Mouse (Mus musculus) retina, postnatal 7 days (tissue): ENCODE results near the gene Szrd1.

Source experiments
- DNase-seq: peaks from one replicate; pipeline ENCODE4 v3.0.0-alpha.2; 2012; ENCODE audit warnings: low read depth, low spot score

Szrd1 gene

DNA sequence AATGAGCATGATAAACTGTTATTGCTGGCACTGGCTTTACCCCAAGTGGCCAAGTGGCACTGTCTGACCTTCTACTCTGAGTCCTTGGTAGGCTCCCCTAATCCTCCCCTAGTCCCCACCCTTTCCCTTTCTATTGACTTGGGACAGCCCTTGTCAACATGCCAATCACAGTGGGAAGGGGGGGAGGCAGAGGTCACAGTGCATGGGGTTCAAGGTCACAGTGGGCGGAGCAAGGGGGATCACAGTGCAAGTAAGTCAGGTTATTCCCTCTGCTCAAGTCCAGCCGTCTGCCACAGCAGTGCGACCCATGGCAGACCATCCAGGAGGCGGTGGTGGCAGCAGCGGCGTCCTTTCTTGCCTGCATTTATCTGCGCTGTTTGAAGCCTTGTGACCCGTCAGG, 24.2 kb downstream of the Szrd1 start:
- peak; percentile 31 for DNase-seq

DNA sequence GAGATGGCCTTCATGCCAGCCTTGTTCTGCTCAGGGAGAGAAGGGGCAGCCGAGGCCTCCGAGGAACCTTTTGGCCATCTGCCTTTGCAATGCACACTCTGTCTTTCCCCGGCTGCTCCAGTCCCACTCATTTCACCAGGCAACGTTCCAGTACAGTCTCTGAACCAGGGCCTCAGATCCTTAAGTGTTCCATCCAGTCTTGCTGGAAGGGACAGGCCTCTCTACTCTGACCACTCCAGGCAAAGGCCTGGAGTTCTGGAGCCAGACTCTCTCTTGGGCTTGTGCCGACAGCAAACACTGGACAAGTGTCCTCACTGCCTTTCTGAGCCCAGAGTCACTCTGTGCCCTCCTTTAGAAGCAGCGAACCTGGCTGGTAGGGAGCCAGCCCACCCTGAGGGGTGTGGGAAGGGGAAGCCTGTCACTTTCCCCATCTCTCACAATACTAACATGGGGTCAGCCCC, 25.0 kb downstream of the Szrd1 start:
- DNase-seq: no peak

DNA sequence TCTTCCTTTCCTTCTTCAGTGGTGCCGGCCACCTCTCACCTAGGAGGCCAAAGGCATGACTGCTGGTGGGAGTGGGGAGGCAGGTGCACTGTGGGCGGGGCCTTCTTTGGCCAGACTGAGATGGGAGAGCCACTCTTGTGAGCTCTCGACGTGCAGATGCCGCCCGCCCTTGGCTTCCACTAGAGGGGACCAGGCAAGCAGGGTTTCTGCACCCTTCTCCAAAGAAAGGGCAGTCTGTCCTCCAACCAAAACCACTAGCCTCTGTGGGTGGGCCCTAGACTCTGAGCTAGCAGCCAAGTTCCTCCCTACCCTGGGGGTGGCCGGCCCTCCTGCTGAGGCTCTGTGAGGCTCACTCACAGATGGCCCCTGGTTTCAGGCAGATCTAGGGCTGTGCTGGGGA, 25.7 kb downstream of the Szrd1 start:
- DNase-seq: no peak

DNA sequence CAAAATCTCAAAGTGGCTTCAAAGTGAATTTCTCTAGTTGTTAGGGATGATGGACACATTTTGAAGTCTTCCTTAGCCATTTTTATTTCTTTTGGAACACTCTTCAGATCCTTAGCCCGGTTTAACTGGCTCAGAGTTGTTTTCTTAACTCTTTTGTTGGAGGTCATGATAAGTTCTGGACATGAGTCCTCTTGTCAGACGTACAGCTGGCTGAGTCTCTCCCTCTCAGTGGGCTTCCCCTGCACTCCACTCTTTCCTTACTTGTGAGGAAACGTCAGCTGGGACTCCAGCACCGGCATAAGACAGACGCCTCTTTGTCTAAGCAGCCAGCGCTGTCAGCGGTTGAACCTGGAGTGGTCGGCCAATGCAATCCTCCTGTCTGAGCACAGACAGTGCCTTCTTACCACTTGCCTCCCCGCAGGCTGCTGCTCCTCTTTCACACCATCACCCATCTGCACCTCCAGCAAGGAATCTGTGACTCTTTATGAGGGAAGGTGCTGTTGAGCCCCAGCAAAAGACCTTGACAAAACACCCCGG, 31.3 kb downstream of the Szrd1 start:
- no peak for DNase-seq

DNA sequence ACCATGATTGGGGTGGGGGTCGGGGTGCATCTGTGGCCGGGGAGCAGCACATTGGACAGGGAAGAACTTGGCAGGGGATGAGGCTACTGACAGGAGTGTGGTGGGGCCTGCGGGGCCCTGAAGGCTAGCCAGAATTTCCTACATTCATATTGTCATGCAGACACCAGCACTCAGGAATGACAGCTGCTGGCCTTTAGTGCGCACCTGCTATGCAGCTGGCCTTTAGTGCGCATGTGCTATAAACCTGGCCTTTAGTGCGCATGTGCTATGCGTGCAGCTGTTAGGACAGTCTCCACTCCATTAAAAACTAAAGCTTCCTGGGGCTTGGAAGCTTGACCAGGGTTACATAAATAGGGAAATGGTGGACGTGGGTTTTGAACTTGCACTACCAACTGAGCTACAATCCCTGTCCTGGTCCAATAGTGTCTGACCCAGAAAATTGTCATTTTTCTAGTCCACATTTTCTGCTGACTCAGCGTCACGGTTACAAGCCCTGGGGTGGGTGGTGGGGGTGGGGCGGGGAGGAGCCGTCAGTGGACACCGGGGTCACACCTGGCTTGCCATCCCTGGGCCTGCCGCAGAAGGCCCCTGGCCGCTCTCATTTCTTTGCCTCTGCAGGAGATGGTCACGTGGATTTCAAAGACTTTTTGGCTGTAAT, 32.9 kb downstream of the Szrd1 start:
- DNase-seq: no peak

DNA sequence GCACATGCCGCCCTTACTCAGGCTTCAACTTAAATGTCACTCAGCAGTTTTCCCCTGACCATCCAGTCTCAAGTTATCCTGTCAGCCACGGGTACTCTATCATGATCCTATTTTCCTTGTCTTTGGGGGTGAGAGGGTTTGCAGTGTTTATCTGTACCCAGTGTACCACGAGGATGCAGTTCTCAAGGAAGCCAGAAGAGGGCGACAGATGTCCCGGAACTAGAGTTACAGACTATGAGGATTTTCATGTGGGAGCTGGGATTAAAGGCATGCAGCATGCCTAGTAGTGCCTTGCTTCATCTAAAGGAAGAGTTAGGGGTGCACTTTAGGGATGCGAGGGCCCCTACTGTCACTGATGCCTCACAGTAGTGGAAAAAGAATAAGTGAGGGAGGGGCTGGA, 37.7 kb downstream of the Szrd1 start:
- DNase-seq: peak; percentile 49

DNA sequence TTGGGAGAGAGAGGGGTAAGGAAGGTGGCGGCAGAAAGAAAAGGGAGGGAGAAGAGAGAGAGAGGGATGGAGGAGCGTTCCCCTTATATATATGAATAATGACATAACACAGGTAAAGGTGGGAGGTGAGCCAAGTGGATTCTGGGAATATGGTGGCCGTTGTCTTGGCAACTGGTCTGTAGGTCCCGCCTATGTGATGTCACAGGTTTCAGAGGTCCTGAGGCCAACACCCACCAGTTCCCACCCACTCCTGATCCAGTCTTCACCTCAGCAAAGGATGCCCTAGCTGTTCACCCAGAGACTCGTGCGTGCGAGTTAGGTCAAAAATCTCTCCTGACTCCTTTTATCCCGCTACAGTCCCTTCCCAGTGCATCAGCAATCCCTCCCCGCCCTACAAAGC, 38.3 kb downstream of the Szrd1 start:
- DNase-seq: no peak

DNA sequence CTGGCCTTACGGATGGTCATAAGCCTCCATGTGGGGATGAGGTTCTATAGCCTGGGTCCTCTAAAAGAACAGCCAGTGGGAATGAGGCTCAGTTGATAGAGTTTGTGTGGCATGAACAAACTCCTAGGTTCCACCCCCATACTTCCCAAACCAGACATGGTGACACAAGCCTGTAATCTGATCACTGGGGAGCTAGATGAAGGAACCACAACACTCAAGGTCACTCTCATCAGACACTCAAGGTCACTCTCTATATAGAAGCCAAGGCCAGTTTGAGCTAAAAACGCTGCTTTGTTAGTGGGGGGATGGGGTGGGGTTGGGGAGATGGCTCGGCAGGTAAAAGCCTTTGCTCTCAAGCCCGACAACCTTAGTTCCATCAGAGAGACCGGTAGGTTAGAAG, 39.6 kb downstream of the Szrd1 start:
- DNase-seq: no peak

DNA sequence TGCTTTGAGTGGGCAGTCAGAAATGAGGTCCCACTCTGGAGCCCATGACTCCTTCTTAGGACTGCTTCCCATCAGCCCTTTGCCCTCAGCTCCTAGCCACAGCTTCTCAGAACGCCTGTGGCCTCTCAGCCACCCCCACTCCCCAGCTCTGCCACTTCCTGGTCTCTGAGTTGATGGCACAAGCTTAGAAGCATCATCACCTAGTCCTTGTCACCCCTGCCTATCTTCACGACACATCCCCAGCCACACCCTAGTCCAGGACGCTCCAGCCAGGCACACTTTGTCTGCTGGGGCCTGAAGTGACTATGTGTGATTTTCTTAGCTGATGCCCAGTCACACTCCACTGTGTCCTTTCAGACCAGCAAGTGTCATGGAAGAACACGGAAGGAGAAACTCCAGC, 40.6 kb downstream of the Szrd1 start:
- no peak for DNase-seq

DNA sequence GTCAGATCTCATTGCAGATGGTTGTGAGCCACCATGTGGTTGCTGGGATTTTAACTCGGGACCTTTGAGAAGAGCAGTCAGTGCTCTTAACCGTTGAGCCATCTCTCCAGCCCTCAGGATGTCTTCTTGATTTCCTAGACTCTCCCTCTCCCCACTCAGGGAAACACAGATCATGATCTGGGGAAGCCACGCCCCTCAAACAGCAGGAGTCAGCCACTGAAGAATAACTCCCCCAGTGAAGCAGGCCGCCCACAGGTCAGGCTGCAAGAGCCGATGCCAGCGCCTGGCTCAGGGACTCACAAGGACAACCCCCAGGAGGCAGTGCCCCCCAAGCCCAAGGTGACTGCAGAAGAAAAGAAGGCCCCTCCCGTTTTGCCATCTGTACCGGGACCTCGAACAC, 42.9 kb downstream of the Szrd1 start:
- DNase-seq: no peak

DNA sequence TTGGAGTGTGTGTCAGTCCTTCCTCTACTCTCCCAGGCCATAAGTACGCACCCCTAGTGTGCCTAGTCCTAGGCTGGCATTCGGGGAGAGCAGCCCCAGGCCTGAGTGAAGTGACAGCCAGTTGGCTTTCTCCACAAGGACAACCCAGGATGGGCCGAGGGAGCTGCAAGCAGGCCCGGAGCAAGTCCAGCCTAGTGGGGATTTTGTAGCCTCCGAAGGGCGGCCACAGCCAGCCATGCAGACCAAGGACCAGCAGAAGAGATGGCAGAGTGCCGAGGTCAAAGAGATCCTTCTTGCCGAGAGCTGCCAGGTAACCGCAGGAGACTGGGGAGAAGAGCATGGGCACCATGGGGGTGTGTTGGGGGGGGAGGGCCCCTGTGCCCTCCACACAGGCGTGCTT, 44.6 kb downstream of the Szrd1 start:
- no peak for DNase-seq

DNA sequence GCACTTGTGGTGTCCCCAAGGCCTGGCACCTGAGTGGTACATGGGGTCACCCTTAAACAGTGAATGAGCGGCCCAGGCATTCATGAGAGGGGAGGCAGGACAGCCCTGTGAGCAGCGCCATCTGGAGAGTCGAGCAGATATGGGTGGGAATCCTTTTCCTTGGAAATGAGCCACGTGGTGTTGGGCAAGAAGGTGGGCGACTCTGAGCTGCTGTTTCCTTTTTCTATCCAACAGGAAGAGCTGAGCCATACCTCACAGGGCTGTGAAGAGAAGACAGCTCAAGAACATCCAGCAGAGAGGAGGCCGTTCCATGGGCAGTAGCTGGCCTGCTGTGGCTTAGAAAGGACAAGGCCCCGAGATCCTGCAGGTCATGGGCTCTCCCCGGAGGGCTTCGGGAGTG, 50.9 kb downstream of the Szrd1 start:
- DNase-seq: no peak

DNA sequence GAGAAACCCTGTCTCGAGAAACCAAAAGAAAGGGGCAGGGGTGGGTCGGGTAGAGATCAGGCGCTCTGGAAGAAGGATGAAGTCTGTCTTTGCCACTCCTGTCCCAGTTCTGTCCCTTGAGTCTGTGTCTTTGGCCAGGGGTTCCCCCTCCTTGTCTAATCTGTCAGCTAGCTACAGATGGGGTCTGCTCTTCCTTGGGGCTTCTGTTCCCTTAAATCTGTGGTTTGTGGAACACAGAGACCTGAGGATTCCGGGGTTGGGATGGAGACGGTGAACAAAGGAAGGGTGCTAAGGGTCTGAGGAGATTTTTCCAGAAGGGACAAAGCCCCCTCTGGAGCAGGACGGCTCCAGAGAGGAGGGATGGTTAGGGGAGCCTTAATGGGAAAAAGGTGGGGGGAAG, 51.5 kb downstream of the Szrd1 start, which contains the start of gene Spata21:
Gene Spata21 (plus strand): TSS at position 301 of the 400 bp plus-strand sequence.
- DNase-seq: no peak

DNA sequence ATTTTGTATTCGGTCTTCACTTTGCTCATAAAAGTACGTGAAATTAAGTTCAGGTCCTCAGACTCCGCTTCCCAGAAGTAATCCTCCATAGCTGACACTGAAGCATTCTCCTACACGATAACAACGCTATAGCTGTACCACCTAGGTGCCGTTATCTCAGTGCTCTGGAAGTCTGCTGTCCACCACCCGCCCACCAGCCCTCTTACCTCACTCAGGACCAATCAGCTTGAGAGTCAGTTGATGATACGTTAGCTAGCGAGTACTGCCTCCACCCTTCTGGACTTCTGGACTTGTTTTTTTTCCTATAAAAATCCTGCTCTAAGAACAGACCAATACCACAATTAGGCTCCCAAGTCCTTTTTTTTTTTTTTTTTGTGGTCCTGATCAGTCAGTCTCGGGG, 52.7 kb downstream of the Szrd1 start:
- no peak for DNase-seq

DNA sequence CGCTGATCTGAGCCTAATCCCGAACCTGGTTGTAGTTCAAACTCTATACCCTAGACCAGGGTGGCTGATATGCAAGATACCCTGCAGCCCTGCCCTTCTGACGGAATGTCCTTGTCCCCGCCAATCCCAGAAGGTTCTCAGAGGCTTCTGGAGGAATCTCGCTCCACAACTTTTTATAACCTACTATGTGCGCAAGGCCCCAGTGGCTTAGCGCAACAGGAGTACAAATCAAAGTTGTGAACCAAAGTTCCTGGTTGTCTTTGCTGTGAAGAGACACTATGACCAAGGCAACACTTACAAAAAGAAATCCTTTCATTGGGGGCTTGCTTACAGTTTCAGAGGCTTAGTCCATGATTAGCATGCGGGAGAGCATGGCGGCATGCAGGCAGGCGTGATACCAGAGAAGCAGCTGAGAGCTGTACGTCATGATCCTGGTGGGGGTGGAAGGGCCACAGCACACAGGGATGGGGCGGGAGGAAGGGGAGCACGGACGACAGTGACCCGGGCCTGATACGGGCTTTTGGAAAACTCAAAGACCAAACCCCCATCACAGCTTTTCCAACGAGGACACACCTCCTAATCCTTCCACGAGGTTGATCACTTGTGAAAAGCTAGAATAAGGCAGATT, 61.0 kb downstream of the Szrd1 start:
- no peak for DNase-seq

DNA sequence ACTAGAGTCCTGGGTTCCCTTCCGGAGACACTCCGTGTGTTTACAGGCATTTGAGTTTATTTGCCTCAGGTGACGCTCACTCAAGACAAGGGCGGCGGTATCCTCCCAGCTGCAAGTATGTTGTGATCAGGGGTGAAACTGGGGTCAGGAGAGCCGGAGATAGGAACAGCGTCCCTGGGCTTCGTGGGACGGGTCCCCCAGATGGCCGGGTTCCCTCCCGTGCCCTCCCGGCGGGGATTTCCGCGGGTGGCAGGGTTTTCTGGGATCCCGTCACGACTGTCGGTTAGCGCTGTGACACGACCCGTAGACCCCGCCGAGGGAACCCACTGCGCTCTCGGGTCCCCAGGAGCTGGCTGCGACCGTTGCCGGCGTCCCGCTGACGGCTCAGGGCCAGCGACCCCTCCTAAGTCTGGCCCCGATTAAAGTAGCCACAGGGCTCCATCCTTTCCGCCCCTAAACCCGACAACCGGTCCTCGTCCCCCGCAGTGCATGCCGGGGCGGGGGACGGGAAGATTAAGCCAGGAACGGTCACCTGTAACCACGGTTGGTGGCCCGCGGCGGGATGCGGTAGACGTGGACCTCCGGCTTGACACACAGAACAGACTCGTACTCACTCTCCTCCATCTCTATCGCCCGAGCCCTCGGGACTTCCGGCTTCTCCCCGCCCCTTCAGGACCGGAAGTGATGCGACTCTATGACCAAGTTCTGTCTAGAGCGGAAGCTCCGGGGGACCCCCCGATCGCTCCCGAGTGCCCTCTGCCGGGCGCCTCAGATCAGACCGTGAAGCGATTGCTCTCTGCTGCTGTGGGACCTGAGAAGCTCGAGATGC, 61.7 kb downstream of the Szrd1 start, which contains the start of gene Necap2:
Gene Necap2 (minus strand): TSS at position 677 of the 829 bp plus-strand sequence.
- DNase-seq: peak; percentile 96

DNA sequence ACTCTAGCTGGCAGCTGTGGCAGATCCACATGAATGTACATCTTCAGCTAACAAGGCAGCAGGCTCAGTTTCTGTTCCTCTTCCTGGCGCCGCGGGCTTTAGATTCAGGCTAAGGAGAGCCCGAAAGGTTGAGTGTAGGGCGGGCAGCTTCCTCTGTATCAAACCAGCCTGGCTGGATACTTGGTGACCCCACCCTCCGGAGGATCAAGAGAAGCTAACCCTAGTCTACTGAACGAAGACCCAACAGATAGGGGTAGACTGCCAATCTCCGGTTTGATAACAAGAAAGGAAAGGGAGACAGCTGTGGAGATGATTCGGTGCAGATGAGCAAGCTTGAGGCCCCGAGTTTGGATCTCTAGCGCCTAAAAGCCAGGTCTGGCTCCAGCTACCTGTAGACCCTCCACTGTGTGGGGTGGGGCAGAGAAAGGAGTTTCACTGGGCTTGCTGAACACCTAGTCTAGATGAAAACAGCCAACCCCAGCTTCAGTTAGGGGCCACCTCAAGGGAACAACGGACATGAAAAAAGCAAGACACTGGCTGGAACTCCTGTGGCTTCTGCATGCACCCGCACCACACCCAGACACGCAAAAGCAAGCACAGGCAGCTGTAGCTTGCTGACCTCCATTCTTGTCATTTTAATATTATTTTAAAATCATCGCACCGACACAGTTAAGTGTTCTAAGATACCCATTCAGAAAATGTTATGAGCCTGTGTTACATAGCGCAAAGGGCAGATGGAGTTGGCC, 62.6 kb downstream of the Szrd1 start:
- no peak for DNase-seq

DNA sequence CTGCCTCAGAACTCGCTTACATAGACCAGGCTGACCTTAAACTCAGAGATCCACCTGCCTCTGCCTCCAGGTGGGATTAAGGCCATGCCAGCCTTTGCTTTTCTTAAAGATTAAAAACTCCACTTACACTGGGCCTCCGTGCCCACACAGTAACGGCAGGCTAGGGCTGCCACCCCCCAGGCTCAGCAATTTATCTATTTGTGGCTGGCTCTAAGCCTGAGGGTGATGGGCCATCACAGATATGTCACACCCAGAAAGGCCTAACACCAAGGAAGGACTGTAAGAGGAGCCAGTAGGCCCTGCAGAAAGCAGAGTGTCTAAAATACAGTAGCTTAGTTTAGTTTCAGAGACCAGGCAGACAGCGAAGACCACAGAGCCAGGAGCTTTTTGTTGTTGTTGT, 65.5 kb downstream of the Szrd1 start:
- DNase-seq: no peak

DNA sequence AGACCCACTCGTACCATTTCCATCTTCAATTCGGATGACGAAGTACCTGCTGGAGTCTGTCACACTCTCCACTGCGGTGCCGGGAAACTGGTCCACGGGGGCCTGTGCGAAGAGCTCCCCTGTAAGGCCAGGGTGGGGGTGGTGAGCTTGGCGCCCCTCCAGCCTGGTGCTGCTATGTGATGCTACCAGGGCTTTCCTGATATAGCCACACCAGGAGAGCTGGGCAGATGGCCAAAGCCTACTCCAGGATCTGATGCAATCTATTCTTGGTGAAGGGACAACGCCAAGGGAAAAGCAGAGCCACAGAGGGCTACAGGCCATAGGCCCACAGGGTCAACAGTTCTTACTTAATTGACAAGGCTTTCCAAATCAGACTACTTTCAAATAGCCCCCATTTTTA, 65.9 kb downstream of the Szrd1 start:
- DNase-seq: no peak

DNA sequence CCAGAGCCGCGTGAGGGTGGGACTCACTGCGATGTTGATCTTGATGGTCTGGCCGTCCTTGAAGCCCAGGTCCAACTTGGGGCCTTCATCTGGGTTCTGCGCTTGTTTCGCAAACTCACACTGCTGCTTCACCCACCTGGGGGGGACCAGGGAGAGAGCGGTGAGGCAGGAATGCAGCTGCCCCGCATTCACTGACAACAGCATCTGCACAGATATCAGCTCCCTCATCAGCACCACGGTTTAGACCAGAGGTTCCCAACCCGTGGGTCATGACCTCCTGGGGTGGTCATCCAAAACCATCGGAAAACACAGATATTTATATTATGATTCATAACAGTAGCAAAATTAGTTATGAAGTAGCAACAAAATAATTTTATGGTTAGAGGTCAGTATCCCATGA, 67.1 kb downstream of the Szrd1 start:
- DNase-seq: no peak

DNA sequence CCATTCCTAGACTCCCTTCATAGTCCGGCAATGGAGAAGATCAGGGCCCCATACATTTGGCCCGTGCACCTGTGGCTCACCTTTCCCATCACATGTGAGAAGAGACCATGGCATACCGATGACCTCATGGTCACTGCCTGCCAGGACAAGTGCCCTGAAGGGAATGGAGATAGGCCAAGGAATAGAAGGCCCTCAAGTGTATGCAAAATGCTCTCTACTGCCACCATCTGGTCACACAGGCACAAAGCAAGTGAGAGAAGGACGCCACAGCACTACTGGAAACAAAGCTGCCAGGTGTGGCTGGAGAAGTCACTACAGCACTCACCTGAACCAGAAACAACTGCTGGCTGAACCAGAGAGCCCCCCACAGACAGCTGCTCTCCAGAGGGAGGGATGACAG, 69.8 kb downstream of the Szrd1 start:
- DNase-seq: peak; percentile 65

DNA sequence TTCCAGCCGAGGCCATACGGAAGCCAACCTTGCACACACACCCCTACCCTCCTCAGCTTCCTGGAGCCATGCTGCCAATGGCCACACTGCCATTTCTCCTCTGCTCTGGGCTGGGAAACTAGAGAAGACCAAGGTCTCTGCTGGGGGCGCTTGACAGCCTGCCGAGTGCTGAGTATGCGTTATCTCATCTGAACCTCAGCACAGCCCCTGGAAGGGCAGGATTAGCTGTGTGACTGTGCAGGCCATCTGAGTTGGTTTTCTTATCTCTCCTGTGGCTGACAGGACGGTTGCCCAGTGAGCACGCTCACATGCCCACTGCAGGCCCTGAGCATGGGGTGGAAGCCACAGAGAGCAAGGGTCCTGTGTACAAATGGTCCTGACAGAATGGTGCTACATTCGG, 70.9 kb downstream of the Szrd1 start:
- DNase-seq: no peak
